Mouse (Mus musculus): Measurements from ENCODE around the gene Pard3b. TPM values are rescaled to one million over a fixed set of nuclear protein-coding genes. Genes with fewer than 3 reads are reported as not detected.

Pard3b gene
- polyA plus RNA-seq, 1 experiment, result 3.0 TPM

DNA sequence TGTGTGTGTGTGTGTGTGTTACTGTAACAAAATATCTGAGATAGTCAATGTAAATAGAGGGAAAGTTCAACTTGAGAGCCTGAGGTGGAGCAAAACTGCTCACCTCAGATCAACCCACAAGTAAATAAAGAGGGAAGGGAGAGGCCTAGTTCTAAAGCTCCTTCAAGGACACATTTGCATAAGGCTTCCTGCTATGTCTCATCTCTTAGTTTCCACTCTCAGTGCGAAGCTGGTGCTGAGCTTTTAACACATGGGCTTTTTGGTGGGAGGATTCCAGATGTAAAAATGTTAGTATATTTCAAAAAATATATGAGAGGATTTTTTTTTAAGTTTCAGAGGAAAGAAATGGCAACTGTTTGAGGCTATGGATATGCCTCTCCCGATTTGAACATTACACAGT is 294.9 kb downstream of the Pard3b start:
- H3K4me1 ChIP-seq (ENCODE audit: control insufficient read depth, insufficient read depth, insufficient read length, low read length), result peaks cover 2% of the 10 kb centered on the region; the same call in 1 of the 2 replicates
- no peak overlapping the region for H3K4me3 ChIP-seq (ENCODE audit: insufficient read depth, low read depth, low read length)
- no peak overlapping the region for H3K27ac ChIP-seq (replicated peaks; ENCODE audit: low read depth, low read length)

GRCm38 (mm10) chr1:61934760-61935159 is 296.1 kb downstream of the Pard3b start:
- Histone ChIP-seq H3K4me3 (ENCODE audit: insufficient read depth, low read depth, low read length) (no peak overlapping the region), H3K27ac (replicated peaks; ENCODE audit: low read depth, low read length) (no peak overlapping the region), H3K4me1 (ENCODE audit: control insufficient read depth, insufficient read depth, insufficient read length, low read length) (peaks cover 2% of the 10 kb centered on the region; the same call in 1 of the 2 replicates)

GRCm38 (mm10) chr1:61939882-61940281 is 301.3 kb downstream of the Pard3b start:
- H3K27ac ChIP-seq (replicated peaks; ENCODE audit: low read depth, low read length), result no peak overlapping the region
- no peak overlapping the region for H3K4me3 ChIP-seq (ENCODE audit: insufficient read depth, low read depth, low read length)
- no peaks in the 10 kb centered on the region for H3K4me1 ChIP-seq (ENCODE audit: control insufficient read depth, insufficient read depth, insufficient read length, low read length)

DNA sequence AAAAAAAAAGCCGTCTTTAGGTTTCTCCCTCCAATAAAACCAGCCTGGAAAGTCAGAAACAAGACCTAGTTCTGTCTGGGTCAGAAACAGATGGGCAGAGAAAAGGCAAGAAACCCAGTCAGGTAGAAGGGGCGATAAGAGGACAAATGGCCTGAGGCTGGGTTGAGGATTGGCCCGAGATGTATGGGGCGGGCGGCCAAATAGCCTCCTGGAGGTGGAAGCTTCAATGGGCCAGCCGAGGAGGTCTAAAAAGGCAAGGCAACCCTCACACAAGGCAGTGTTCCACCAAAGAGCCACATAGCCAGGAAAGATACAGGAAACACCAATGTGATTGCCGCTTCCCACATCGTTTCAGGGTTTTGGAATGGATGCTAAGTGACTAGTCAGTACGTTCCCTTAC is 322.9 kb downstream of the Pard3b start:
- Histone ChIP-seq H3K27ac (replicated peaks; ENCODE audit: low read depth, low read length) (no peak overlapping the region), H3K4me1 (ENCODE audit: control insufficient read depth, insufficient read depth, insufficient read length, low read length) (no peaks in the 10 kb centered on the region), H3K4me3 (ENCODE audit: insufficient read depth, low read depth, low read length) (no peak overlapping the region)

DNA sequence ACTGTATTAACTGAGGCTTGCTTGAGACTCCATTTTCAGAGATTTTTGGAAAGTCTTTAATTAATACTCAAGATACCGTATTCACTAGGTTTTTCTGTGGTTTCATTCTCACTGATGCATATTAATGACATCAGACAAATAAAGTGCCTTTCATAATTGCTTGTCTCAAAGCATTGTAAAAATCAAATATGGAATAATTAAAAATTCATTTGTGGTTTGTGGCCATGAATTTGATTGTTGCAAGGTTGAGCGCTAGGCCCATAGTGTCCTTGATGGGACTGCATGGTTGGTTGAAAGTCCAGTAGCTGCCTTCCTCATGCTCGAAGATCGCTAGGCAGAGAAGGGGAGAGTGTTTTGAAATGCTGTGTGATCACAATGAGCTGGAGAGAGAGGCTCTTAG is 323.9 kb downstream of the Pard3b start:
- H3K27ac ChIP-seq (replicated peaks; ENCODE audit: low read depth, low read length), result no peak overlapping the region
- no peaks in the 10 kb centered on the region for H3K4me1 ChIP-seq (ENCODE audit: control insufficient read depth, insufficient read depth, insufficient read length, low read length)
- no peak overlapping the region for H3K4me3 ChIP-seq (ENCODE audit: insufficient read depth, low read depth, low read length)

GRCm38 (mm10) chr1:61967124-61967523 is 328.5 kb downstream of the Pard3b start:
- Histone ChIP-seq H3K27ac (replicated peaks; ENCODE audit: low read depth, low read length) (no peak overlapping the region), H3K4me1 (ENCODE audit: control insufficient read depth, insufficient read depth, insufficient read length, low read length) (no peaks in the 10 kb centered on the region), H3K4me3 (ENCODE audit: insufficient read depth, low read depth, low read length) (no peak overlapping the region)

- H3K27ac ChIP-seq (replicated peaks; ENCODE audit: low read depth, low read length), result no peak overlapping the region
- no peak overlapping the region for H3K4me3 ChIP-seq (ENCODE audit: insufficient read depth, low read depth, low read length)
- H3K4me1 ChIP-seq (ENCODE audit: control insufficient read depth, insufficient read depth, insufficient read length, low read length), result no peaks in the 10 kb centered on the region
Observed at GRCm38 (mm10) chr1:61967807-61968206, 329.2 kb downstream of the Pard3b start.

GRCm38 (mm10) chr1:61997711-61998110 is 359.1 kb downstream of the Pard3b start:
- no peaks in the 10 kb centered on the region; the same call in 1 of the 2 replicates for H3K4me1 ChIP-seq (ENCODE audit: control insufficient read depth, insufficient read depth, insufficient read length, low read length)
- no peak overlapping the region for H3K27ac ChIP-seq (replicated peaks; ENCODE audit: low read depth, low read length)
- no peak overlapping the region for H3K4me3 ChIP-seq (ENCODE audit: insufficient read depth, low read depth, low read length)

GRCm38 (mm10) chr1:62008811-62009210 is 370.2 kb downstream of the Pard3b start:
- Histone ChIP-seq H3K27ac (replicated peaks; ENCODE audit: low read depth, low read length) (no peak overlapping the region), H3K4me1 (ENCODE audit: control insufficient read depth, insufficient read depth, insufficient read length, low read length) (no peaks in the 10 kb centered on the region), H3K4me3 (ENCODE audit: insufficient read depth, low read depth, low read length) (no peak overlapping the region)

- H3K4me1 ChIP-seq (ENCODE audit: control insufficient read depth, insufficient read depth, insufficient read length, low read length), result no peaks in the 10 kb centered on the region
- H3K27ac ChIP-seq (replicated peaks; ENCODE audit: low read depth, low read length), result no peak overlapping the region
- H3K4me3 ChIP-seq (ENCODE audit: insufficient read depth, low read depth, low read length), result no peak overlapping the region
Observed at GRCm38 (mm10) chr1:62011712-62012111, 373.1 kb downstream of the Pard3b start.

DNA sequence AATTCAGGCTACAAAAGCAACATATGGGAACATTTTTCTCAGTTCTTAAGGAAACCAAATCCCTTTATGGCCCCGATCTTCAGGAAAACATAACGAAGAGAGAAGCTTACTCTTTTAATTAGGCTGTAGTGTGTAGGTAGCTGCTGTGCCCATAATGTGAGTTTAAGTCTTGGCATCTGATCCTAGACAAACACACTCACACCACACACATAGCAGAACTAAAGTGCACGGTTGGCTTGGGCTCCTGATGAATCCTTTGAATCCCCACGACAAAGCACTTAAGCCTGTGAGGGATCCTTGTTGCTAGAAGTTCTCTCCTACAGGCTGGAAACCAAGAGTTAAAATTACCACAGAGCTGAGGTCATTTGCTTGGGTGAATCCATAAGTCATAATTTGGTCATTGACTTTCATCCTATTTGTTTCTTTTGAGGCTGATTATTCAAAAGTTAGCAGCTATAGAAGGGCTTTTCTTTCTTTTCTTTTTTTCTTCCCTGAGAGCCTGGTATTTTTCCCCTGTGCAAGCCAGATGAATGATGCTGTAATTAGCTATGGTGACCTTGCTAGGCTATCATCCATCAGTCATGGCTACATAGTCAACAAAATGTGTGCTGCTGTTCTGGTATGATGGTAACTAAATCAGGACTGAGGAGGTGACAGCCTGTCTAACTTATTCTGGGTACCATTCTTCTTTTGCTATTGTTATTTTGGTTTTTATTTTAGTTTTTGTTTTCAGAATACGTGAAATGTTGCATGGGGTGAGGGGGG is 378.1 kb downstream of the Pard3b start:
- no peaks in the 10 kb centered on the region for H3K4me1 ChIP-seq (ENCODE audit: control insufficient read depth, insufficient read depth, insufficient read length, low read length)
- H3K4me3 ChIP-seq (ENCODE audit: insufficient read depth, low read depth, low read length), result no peak overlapping the region
- no peak overlapping the region for H3K27ac ChIP-seq (replicated peaks; ENCODE audit: low read depth, low read length)

GRCm38 (mm10) chr1:62018276-62018675 is 379.7 kb downstream of the Pard3b start:
- H3K4me3 ChIP-seq (ENCODE audit: insufficient read depth, low read depth, low read length), result no peak overlapping the region
- no peak overlapping the region for H3K27ac ChIP-seq (replicated peaks; ENCODE audit: low read depth, low read length)
- H3K4me1 ChIP-seq (ENCODE audit: control insufficient read depth, insufficient read depth, insufficient read length, low read length), result no peaks in the 10 kb centered on the region

DNA sequence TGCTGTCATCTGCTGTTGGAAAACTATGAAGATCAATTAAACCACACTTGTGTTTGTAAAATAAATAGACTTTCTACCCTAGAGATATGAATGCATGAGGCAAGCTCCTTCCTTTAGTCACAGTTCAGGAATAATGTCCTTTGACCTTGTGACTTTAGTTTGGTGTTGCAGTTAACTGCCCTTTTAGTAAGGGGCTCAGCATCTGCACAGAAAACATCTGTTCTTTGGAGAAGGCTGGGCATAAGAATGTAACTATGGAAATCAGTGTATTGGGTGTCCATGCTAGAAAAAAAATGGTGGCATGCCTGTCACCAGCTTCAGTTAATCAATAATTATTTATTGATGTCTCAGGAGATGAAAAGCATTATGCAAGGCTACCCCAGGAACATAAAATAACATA is 381.1 kb downstream of the Pard3b start:
- no peak overlapping the region for H3K4me3 ChIP-seq (ENCODE audit: insufficient read depth, low read depth, low read length)
- no peak overlapping the region for H3K27ac ChIP-seq (replicated peaks; ENCODE audit: low read depth, low read length)
- H3K4me1 ChIP-seq (ENCODE audit: control insufficient read depth, insufficient read depth, insufficient read length, low read length), result no peaks in the 10 kb centered on the region

DNA sequence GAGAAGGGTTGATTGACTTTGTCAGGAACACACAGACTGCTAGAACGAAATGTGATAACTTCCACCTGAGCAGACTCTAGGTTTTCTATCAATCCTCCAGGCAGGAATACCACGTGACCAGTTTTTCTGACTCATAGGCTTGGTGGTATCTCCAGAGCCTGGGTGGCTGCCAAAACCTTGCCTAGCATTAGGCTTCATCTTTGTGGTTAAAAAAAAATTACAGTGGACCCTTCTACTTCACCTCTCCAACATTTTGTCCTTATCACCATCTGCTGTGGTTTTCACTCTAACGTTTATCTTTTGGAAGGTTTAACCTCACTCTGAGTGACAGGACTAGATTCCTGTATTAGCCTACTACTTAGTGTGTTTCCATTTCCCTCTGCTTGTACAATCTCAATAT is 403.1 kb downstream of the Pard3b start:
- Histone ChIP-seq H3K27ac (replicated peaks; ENCODE audit: low read depth, low read length) (no peak overlapping the region), H3K4me1 (ENCODE audit: control insufficient read depth, insufficient read depth, insufficient read length, low read length) (no peaks in the 10 kb centered on the region), H3K4me3 (ENCODE audit: insufficient read depth, low read depth, low read length) (no peak overlapping the region)

DNA sequence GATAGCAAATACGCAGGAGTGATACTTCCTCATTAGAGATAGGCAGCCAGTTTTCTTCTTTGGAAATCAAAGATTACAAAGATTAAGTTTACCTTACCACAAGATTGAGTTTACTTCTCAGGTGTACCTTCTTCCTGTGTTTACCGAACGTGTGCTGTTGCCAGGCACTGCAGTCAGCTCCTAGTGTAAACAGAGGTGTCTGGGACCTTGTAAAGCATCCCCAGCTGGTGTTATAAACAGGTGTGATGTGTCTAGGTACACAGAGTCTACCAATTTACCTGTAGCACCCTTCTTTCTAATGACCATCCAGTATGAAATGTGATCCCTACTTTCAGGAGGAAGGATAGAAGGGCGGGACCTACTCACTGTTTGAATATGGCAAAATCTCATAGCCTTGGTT is 410.0 kb downstream of the Pard3b start:
- Histone ChIP-seq H3K4me1 (ENCODE audit: control insufficient read depth, insufficient read depth, insufficient read length, low read length) (0 out of 2 replicates have a peak, but pooled peaks cover 2% of the 10 kb centered on the region), H3K4me3 (ENCODE audit: insufficient read depth, low read depth, low read length) (no peak overlapping the region), H3K27ac (replicated peaks; ENCODE audit: low read depth, low read length) (no peak overlapping the region)

GRCm38 (mm10) chr1:62051186-62051825 is 412.7 kb downstream of the Pard3b start:
- Histone ChIP-seq H3K27ac (replicated peaks; ENCODE audit: low read depth, low read length) (no peak overlapping the region), H3K4me3 (ENCODE audit: insufficient read depth, low read depth, low read length) (no peak overlapping the region), H3K4me1 (ENCODE audit: control insufficient read depth, insufficient read depth, insufficient read length, low read length) (0 out of 2 replicates have a peak, but pooled peaks cover 5% of the 10 kb centered on the region)

Data from brown adipose tissue, adult 24 weeks (tissue).